In genomic region chr13:91807874-91808575, GRCm38 (mm10) we compare ENCODE assay signal across 8 mouse cellular contexts. TPM values are rescaled to one million over a fixed set of nuclear protein-coding genes. Genes with fewer than 3 reads are reported as not detected.
DNase-seq lines count a peak whose midpoint lies in the region; ATAC-seq and TF ChIP-seq lines count a peak whose summit lies in the region.

No protein-coding gene starts in this region.

- no peak for ATAC-seq in forebrain, postnatal 0 days
- no peak for ATAC-seq in liver, embryonic 11.5 days (replicated peaks; ENCODE audit: low FRiP score)

- peak overlapping the region; percentile 86 for H3K27ac ChIP-seq in testis, adult 2 months (ENCODE audit: control insufficient read depth, insufficient read depth, low read depth, low read length)
- peak overlapping the region; percentile 94 for H3K27ac ChIP-seq in forebrain, postnatal 0 days (ENCODE audit: low read depth, low read length)
- peak overlapping the region; percentile 92 for H3K27ac ChIP-seq in liver, embryonic 11.5 days (ENCODE audit: low read depth, low read length)

- no peak for TF ChIP-seq CTCF in testis, adult 2 months (IDR thresholded peaks at IDR 0.05; ENCODE audit: control insufficient read depth, insufficient read depth, insufficient replicate concordance, low read depth, low read length)
- TF ChIP-seq CTCF in forebrain, postnatal 0 days (IDR thresholded peaks at IDR 0.05; ENCODE audit: low read depth), result no peak

- no peaks in the 10 kb centered on the region for H3K9me3 ChIP-seq in forebrain, postnatal 0 days (ENCODE audit: low read length)
- no peaks in the 10 kb centered on the region for H3K9me3 ChIP-seq in liver, embryonic 11.5 days (ENCODE audit: control insufficient read depth, low read length)

- H3K9ac ChIP-seq in forebrain, postnatal 0 days, result peak overlapping the region; percentile 98
- peak overlapping the region; percentile 98 for H3K9ac ChIP-seq in liver, embryonic 11.5 days (ENCODE audit: low read depth, low read length)

- peak overlapping the region; percentile 47 for H3K4me2 ChIP-seq in forebrain, postnatal 0 days (ENCODE audit: low read depth)
- H3K4me2 ChIP-seq in liver, embryonic 11.5 days, result peak overlapping the region; percentile 79

- H3K4me3 ChIP-seq in testis, adult 2 months (ENCODE audit: control insufficient read depth, low read depth, low read length), result peak overlapping the region; percentile 96
- peak overlapping the region; percentile 91 for H3K4me3 ChIP-seq in forebrain, postnatal 0 days (ENCODE audit: low read depth, low read length)
- H3K4me3 ChIP-seq in liver, embryonic 11.5 days (ENCODE audit: low read depth, low read length), result peak overlapping the region; percentile 96

- H3K36me3 ChIP-seq in testis, adult 2 months (ENCODE audit: control insufficient read depth, insufficient read depth, low read length), result no peaks in the 10 kb centered on the region
- peaks cover 11% of the 10 kb centered on the region for H3K36me3 ChIP-seq in forebrain, postnatal 0 days (ENCODE audit: insufficient read depth)
- peaks cover 13% of the 10 kb centered on the region for H3K36me3 ChIP-seq in liver, embryonic 11.5 days (ENCODE audit: control insufficient read depth, insufficient read depth, low read length)

- peaks cover 8% of the 10 kb centered on the region; the same call in 1 of the 2 replicates for H3K4me1 ChIP-seq in testis, adult 2 months (ENCODE audit: control insufficient read depth, insufficient read depth, low read length)
- H3K4me1 ChIP-seq in forebrain, postnatal 0 days (ENCODE audit: insufficient read depth), result no peaks in the 10 kb centered on the region
- H3K4me1 ChIP-seq in liver, embryonic 11.5 days (replicated peaks; ENCODE audit: control insufficient read depth, insufficient read depth, low read length), result 0 out of 2 replicates have a peak, but pooled peaks cover 3% of the 10 kb centered on the region

- WGBS in forebrain, postnatal 0 days, result 37% methylated on average over 20 of the region's 20 CpGs
- WGBS in liver, embryonic 11.5 days, result 32% methylated on average over 20 of the region's 20 CpGs

- H3K27me3 ChIP-seq in testis, adult 2 months (ENCODE audit: control insufficient read depth, insufficient read depth, low read length), result no peaks in the 10 kb centered on the region
- H3K27me3 ChIP-seq in forebrain, postnatal 0 days (ENCODE audit: insufficient read depth, low read length), result no peaks in the 10 kb centered on the region
- H3K27me3 ChIP-seq in liver, embryonic 11.5 days (replicated peaks; ENCODE audit: control insufficient read depth, insufficient read depth, low read length), result no peaks in the 10 kb centered on the region

- peak; percentile 15 for DNase-seq in adrenal gland, adult 2 months
- DNase-seq in adrenal gland, adult 18-20 months (ENCODE audit: low spot score in 2 of 2), result no peak
- DNase-seq in testis, postnatal 14 days (ENCODE audit: low spot score), result no peak
- no peak for DNase-seq in forebrain, postnatal 0 days
- no peak for DNase-seq in liver, embryonic 11.5 days (ENCODE audit: low spot score)
- peak; percentile 44 for DNase-seq in retina, postnatal 1 day
- DNase-seq in layer of hippocampus, postnatal 36 days, result no peak

- TF ChIP-seq POLR2A in testis, adult 2 months (IDR thresholded peaks at IDR 0.05; ENCODE audit: control insufficient read depth, low read depth, low read length), result no peak

RNA-seq across cellular contexts. Expression of gene Zcchc9, which starts 0.5 kb away (rescaled TPM):
- 10 to 100 TPM; 48.3 to 49.4 TPM for total RNA-seq in adrenal gland, adult 2 months (2021)
- polyA plus RNA-seq in adrenal gland, adult 2 months (2012; rRNA removed), result 4.0 and 6.5 TPM in 2 replicates
- 10 to 100 TPM; 41.9 to 47.8 TPM for total RNA-seq in adrenal gland, adult 18-20 months (2021)
- 4.8 and 5.4 TPM in 2 replicates for polyA plus RNA-seq in testis, adult 2 months (2012; rRNA removed)
- total RNA-seq in forebrain, postnatal 0 days (2014; rRNA removed), result 13.0 and 31.0 TPM in 2 replicates
- polyA plus RNA-seq in forebrain, postnatal 0 days (2015; fragmentation: Nextera tagmentation; extraction: Ambion mirVana), result 6.4 and 13.0 TPM in 2 replicates
- polyA plus RNA-seq in liver, embryonic 11.5 days (2014; fragmentation: Nextera tagmentation; extraction: Ambion mirVana), result 31.4 and 32.6 TPM in 2 replicates
- 10 to 100 TPM; 14.5 to 18.5 TPM for total RNA-seq in layer of hippocampus, postnatal 36 days (2021)

Comparison
In these comparisons a context has a peak if more than half of its experiments do, and no peak if none do; other contexts are left out.
1. DNase-seq: peak in adrenal gland, adult 2 months (single experiment) and retina, postnatal 1 day (single experiment); none in adrenal gland, adult 18-20 months (0 of 2), testis, postnatal 14 days (single experiment), forebrain, postnatal 0 days (single experiment), liver, embryonic 11.5 days (single experiment) and layer of hippocampus, postnatal 36 days (0 of 2).
2. Peak in every context shown above with its lines, with median percentiles within 50 percentile points of each other: H3K27ac ChIP-seq and H3K4me3 ChIP-seq.